Mouse (Mus musculus): ENCODE results near the gene Tmcc3.

Gene Tmcc3

DNA sequence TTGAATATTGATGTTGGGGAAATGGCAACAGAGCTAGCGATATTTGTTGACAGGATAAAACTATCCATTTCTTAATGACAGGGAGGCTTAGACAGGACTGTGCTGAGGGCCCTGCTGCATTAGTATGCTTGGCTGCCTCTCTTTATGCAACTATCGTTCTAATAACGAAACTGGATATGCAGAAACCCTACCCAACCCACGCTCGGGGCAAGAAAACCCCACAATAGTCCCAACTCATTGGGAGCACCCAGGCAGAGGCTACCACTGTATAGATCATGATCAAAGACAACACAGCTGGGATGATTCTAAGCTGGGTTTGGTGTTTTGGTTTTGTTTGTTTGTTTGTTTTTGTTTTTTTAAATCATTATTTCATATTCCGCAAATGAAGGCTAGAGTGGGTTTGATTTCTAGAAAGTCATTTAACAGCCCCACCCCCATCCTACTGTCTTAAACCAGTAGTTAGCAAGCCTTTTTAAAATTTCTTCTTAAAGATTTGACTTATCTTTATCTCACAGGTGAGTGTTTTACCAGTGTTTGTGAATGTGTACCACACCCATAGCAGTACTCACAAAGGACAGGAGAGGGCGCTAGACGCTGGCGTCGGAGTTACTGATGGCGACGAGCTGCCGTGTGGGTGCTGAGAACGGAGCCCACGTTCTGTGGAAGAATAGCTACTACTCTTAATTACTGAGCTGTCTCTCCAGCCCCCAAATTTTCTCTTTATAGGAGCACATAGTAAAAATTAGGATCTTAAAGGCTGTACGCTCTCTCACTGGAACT, 20.8 kb downstream of the Tmcc3 start:
- DNase-seq (ENCODE audit: low spot score), result no peak

DNA sequence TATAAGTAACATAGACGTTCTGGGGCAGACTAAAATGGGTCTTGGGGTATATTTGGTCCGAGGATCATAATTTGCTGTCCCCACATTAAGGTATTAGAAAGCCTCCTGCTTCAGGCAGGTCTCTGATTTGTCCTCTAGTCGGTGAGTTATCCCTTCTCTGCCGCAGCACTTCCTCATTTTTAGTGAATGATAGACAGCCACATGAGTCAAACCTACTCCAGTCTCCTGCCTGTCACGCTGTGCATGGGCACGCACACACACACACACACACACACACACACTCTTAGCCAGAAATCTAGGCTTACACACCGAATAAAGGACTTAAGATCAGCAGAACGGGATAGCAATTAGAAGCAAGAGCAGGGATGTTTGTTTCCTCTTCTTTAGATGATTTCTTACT, 21.6 kb downstream of the Tmcc3 start:
- DNase-seq (ENCODE audit: low spot score), result no peak

- no peak for DNase-seq (ENCODE audit: low spot score)
Observed at GRCm38 (mm10) chr10:94335047-94335446, 23.3 kb downstream of the Tmcc3 start.

- no peak for DNase-seq (ENCODE audit: low spot score)
Observed at GRCm38 (mm10) chr10:94336071-94336470, 24.3 kb downstream of the Tmcc3 start.

- DNase-seq (ENCODE audit: low spot score), result no peak
Observed at GRCm38 (mm10) chr10:94341501-94341900, 29.8 kb downstream of the Tmcc3 start.

DNA sequence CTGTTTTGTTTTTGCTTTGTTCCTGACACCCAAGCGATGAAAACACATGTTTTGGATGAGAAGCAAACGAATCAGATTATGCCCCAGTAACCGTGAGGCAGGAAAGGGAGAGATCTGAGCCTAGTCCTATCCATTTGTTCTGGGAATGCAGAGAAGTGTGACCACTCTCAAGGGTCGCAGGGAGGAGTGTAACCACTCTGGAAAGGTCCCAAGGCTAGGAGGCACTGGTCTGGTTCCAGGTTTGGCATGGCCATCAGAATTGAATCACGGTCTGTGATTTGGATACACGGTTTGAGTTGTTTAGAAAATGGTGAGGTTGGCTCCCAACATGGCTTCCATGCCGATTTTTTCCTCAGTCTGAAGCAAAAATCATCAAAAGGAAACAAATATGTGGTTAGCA, 30.5 kb downstream of the Tmcc3 start:
- no peak for DNase-seq (ENCODE audit: low spot score)

DNA sequence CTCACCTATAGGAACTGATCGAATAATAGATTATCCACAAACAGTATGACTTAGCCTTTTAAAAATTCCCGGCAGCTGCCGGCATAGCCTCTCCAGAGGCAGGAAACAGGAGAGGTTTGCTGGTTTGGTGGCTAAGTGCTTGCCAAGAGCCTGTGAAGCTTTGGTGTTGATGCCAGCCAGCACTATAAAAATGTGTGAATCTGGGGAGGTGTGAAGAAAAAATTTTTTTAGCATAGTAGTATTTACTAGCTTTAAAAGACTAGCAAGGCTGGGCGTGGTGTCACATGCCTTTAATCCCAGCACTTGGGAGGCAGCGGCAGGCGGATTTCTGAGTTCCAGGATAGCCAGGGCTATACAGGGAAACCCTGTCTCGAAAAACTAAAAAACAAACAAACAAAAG, 31.8 kb downstream of the Tmcc3 start:
- no peak for DNase-seq (ENCODE audit: low spot score)

DNA sequence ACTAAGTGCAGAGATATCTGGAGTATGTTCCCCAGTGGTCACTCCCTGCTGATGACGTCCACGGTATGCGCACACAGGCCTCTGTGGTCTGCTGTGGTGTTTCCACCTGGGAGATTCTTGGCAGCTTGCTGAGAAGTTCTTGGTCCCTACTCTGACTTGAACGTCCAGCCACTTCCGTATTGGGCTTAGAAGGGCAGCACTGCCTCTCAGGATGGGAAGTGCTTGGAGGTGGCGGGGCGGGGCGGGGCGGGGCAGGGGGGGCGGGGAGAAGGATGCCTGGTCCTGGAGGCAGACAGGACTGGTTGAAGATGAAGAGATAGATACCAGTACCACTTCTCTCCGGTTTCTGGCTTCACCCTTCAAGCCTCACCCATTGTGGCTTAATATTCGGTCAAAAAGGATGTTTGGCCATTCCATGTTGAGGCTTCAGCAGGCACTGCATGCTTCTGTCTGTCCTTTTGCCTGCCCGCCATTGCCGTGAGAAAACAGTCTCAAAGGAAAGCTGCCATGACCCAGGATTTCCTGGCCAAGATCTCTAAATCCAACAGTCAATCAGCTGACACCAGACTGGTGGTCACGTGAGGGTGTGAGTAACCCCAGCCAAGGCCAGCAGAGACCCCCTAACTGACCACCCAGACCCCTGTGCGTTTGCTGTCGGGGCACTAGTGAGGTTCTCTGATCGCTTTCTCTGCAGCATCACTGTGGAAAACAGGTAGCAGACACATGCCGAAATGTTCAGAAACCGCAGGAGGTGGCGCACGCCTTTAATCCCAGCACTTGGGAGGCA, 33.1 kb downstream of the Tmcc3 start:
- DNase-seq (ENCODE audit: low spot score), result no peak

DNA sequence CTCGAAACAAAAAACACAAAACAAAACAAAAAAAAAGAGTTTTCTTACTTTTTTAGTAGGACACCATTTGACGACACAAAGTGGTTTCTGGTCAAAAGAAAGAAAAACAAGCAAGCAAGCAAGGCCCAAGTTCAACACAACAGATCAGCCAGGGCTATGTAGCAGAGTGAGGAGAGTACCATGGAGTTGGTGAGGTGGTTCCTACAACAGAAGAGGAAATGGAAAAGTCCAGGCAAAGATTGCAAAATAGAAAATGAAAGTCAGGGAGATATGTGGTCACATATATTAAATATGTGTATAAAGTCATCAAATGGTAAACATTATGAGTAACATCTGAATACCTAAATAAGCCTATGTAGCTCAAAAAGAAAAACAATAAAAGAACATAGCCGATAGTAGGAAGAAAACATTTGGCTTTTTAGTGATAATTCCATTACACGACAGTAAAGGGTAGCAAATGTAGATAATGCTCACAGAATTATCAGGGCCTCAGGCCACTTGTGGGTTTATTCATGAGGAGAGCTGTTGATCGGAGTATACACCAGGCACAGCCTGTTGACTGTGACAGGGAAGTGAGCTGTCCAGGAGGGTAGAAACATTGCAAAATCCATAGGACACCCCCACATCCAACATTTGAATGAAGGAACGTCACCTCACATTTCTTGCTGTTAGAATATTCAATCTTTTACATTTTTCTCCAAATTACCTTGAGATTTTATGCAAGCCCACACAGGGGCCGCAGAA, 33.9 kb downstream of the Tmcc3 start:
- no peak for DNase-seq (ENCODE audit: low spot score)

GRCm38 (mm10) chr10:94346596-94346995, 34.8 kb downstream of the Tmcc3 start:
- no peak for DNase-seq (ENCODE audit: low spot score)

GRCm38 (mm10) chr10:94347296-94347695, 35.5 kb downstream of the Tmcc3 start:
- DNase-seq (ENCODE audit: low spot score), result no peak

- DNase-seq (ENCODE audit: low spot score), result no peak
Observed at GRCm38 (mm10) chr10:94347959-94348358, 36.2 kb downstream of the Tmcc3 start.

- no peak for DNase-seq (ENCODE audit: low spot score)
Observed at GRCm38 (mm10) chr10:94350207-94350606, 38.5 kb downstream of the Tmcc3 start.

GRCm38 (mm10) chr10:94350896-94351661, 39.3 kb downstream of the Tmcc3 start:
- DNase-seq (ENCODE audit: low spot score), result no peak

DNA sequence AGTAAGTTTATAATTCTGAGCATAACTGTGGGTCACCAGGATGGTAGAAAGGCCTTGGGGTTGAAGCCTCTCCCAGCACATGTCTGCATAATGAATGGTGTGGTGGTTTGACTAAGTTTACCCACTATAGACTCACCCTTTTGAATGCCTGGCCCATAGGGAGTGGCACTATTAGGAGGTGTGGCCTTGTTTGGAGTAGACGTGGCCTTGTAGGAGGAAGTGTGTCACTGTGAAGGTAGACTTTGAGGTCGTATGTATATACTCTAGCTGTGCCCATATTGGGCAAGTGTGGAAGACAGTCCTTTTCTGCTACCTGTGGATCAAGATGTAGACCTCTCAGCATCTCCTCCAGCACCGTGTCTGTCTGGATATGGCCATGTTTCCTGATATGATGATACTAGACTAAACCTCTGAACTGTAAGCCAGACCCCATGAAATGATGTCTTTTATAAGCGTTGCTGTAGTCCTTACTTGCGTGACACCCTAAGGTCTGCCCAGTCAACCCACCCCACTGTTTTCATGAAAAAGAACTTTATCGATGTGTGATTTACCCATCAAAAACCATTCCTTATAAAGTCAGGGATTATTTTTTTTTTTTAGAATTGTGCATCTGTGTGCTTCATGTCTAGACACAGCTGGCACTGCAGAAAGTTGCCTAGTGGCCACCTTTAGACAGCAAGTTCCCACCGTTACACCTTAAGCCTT, 40.6 kb downstream of the Tmcc3 start:
- DNase-seq (ENCODE audit: low spot score), result no peak

DNA sequence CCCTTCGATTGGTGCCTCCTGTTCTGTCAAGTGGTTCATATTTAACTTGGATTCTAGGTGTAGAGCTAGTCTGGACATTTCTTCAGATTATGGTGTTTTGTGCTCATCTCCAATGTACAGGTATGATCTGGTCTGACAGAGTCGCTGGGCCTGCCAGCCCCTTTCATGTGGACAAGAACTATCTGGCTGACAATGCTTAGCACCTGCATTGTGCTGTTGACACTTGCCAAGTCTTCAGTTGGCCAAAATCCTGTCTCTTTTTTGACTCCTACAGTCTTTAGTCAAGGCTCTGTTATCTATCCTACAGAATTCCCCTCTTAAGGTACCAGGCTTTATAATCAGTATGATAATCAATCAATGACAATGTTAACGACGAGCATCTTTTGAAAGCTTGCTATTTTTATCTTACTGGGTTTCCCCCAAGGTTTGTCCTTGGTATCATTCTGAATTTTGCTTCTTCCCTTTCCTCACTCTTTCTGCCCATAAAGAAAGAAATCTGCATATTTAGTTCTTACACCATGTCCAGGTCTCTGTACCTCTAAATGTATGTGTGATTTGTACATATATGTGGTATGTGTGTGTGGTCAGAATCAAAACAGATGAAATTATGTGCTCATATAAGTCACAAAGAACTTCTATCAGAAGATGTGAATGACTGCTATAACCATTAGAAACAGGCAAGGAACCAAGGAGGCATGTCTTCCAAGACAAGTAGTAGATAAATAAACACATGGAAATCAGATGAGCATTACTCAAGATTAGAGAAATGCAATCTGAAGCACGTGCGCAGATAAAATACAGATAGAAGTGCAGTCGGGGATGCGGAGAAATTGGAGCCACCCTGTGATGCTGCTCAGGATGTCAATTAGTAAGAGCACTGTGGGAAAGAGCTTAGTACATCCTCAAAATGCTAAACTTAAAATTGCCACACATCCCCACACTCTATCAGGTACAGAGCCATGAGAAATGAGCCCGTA, 41.4 kb downstream of the Tmcc3 start:
- no peak for DNase-seq (ENCODE audit: low spot score)

DNA sequence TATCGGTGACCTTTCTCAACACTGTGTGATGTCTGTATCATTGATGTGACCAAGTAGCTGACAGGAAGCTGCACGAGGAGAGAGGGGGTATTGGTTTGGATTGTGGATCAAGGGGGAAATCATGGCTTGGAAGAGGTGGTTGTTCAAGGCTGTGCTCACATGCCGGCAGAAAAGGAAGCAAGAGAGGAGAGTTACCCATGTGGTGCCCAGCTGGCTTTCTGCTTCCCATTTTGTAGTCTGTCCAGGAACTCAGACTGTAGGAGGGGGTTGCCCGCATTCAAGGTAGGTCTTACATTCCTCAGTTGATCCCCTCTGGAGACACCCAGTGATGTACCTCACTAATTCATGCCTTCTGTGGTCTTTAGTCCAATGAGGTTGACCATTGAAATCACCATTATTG, 42.3 kb downstream of the Tmcc3 start:
- DNase-seq (ENCODE audit: low spot score), result no peak

DNA sequence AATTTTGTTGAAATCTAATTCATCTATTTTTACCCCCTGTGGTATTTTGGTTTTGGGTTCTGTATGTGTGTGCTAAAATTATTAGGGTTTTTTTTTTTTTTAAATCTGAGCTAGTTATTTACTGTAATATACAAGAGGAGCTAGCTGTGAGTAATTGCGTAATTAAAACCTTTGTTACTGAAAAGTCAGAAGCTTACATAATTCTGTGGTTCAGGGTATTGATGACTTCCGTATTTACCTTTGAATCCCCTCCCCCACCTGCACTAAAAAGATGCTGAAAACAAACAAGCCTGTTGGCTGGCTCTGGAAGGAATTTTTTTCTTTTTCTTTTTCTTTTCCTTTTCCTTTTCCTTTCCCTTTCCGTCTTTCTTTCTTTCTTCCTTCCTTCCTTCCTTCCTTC, 42.7 kb downstream of the Tmcc3 start:
- no peak for DNase-seq (ENCODE audit: low spot score)

DNA sequence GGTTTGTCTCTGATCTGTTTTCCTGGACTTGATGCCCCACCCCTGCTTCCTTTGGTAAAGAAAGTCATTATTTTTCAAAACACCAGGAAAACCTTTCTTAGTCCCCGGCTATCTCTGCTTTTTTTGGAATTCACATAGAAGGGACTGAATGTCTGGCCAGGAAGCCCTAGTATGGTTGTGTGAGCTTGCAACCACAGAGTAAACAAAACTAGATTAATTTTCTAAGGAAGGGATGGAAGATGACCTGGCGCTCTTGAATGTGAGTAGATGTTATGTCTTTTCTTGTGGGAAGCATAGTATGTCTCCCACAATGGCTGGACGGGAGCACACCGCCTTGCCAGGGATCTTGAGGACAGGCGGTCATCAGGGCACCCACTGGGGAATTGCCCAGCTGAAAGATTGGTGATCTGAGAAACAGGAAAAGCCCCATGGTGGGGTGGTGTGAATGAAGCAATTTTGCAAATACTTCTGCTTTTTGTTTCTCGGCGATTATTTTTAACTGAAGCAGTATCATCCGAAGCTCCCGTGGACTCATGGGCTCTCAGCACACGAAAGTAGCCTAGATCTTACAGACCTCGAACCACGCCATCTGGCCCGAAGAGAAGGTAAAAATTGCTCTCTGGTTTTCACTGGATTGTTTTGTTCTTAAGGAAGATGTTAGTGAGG, 44.9 kb downstream of the Tmcc3 start:
- no peak for DNase-seq (ENCODE audit: low spot score)

DNA sequence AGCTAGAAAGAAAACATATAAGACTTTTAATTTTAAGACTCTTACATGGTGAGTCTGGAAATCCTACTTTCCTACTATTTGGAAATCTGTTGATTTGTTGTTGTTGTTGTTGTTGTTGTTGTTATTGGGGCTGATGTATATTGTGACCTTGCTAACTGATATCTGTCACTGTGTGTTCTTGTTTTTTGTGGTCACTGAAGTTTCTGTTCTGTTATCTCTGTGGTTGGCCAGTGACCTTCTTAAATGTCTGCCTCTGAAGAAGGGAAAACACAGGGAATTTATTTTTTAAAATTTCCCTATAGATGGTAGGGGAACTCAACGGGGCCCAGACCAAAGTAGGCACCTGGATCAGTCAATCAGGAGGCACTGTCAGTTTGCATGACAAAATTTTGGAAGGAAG, 48.9 kb downstream of the Tmcc3 start:
- no peak for DNase-seq (ENCODE audit: low spot score)
